Mouse (Mus musculus) liver, embryonic 12.5 days (tissue): ENCODE measurements around the gene Comtd1. TPM values are rescaled to one million over a fixed set of nuclear protein-coding genes. Genes with fewer than 3 reads are reported as not detected.

Experiments
- ATAC-seq: fragments of 200-750 bp; cut with Nextera tagmentation; 2 replicates; pipeline ENCODE4 v1.8.0; 2017; ENCODE audit warnings: moderate number of reproducible peaks, mild to moderate bottlenecking, moderate library complexity
- H3K27ac ChIP-seq: fragments of 300-500 bp; sonication (generic); 2 replicates; pipeline ENCODE4 v1.5.1; 2016; ENCODE audit warnings: mild to moderate bottlenecking
- H3K27me3 ChIP-seq: fragments of 300-500 bp; sonication (generic); replicated peaks from 2 replicates; pipeline ENCODE4 v1.6.1; 2016; ENCODE audit warnings: mild to moderate bottlenecking, moderate library complexity
- H3K36me3 ChIP-seq: fragments of 300-500 bp; sonication (generic); 2 replicates; pipeline ENCODE4 v1.6.1; 2016; ENCODE audit warnings: mild to moderate bottlenecking, moderate library complexity
- H3K4me1 ChIP-seq: fragments of 300-500 bp; sonication (generic); 2 replicates; pipeline ENCODE4 v1.6.1; 2016
- H3K4me2 ChIP-seq: fragments of 300-500 bp; sonication (generic); 2 replicates; pipeline ENCODE4 v1.6.1; 2016; ENCODE audit warnings: mild to moderate bottlenecking, moderate library complexity
- H3K4me3 ChIP-seq: fragments of 300-500 bp; sonication (generic); 2 replicates; pipeline ENCODE4 v1.5.1; 2016; ENCODE audit warnings: mild to moderate bottlenecking, moderate library complexity
- H3K9ac ChIP-seq: fragments of 300-500 bp; sonication (generic); 2 replicates; pipeline ENCODE4 v1.6.1; 2016; ENCODE audit warnings: mild to moderate bottlenecking, moderate library complexity
- H3K9me3 ChIP-seq: fragments of 300-500 bp; sonication (generic); replicated peaks from 2 replicates; pipeline ENCODE4 v1.6.1; 2016; ENCODE audit warnings: mild to moderate bottlenecking, moderate library complexity
- WGBS: fragments of 180-500 bp; shearing (Covaris S2); methylation state at CpG from one replicate; pipeline ENCODE4 v1.1.7; 2016; ENCODE audit not compliant: insufficient replicate concordance; 5-methylcytosine and 5-hydroxymethylcytosine counted together
- polyA plus RNA-seq: library from polyadenylated mRNA; unstranded; fragments of >200 nt; fragmentation: Nextera tagmentation; extraction: Ambion mirVana; gene quantifications from 2 replicates; pipeline ENCODE4 v1.2.1, GENCODE M21; 2016

The Comtd1 gene
- 35.7 and 41.3 TPM in 2 replicates for polyA plus RNA-seq

DNA sequence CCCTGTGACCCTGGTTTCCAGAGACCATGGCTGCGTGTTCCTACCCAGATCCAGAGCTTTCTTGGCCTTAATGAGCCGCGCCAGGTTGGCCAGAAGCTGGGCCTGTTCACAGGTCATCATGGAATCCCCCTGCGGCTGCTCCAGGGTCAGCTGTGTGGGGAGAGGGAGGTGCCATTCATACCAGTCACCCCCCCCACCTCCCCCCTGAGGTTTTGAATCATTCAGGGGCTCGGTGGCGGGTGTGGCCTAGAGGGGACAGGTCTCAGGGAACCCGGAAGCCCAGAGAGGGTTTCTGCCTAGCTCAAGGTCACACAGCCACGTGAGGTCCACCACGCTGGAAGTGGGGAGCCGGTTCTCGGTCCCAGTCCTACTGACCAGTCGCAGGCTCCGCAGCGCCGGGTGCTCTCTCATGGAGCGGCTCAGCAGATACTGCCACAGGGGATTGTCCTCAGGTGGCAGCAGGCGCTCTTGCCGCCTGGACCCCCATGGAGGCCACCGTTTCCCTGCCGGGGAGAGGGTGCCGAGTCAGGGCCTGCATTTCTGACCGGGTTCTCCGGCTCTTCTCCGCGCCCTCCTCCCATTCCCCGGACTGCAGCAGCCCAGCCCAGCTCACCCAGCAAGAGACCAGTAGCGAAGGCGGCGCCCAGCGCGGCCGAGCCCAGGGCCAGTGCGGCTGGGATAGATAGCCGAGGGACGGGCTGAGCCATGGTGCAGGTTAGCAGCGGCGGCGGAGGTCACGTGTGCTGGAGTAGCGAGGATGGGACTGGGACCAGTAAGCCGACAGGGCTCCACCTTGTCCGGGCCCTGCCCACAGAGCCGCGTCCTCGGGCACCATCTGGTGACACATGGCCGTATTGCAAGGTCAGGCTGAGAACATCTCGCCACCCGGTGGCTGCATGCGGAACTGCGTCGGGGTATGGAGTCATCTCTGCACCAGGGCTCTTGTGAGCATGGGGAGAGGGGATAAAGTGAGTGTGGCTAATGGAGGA, at the start of gene Comtd1:
Gene Comtd1 (minus strand): TSS at position 812 of the 989 bp plus-strand sequence.
- Histone ChIP-seq H3K36me3 (peaks cover 37% of the 10 kb centered on the region), H3K4me2 (peak within 1 kb of the TSS; percentile 100), H3K27ac (peak within 1 kb of the TSS; percentile 92), H3K27me3 (no peaks in the 10 kb centered on the region), H3K4me1 (peaks cover 93% of the 10 kb centered on the region), H3K4me3 (peak within 1 kb of the TSS; percentile 74), H3K9me3 (no peaks in the 10 kb centered on the region), H3K9ac (peak within 1 kb of the TSS; percentile 87)
- ATAC-seq = peak; percentile 94
- WGBS = under 1% methylated on average over 51 of the region's 51 CpGs

DNA sequence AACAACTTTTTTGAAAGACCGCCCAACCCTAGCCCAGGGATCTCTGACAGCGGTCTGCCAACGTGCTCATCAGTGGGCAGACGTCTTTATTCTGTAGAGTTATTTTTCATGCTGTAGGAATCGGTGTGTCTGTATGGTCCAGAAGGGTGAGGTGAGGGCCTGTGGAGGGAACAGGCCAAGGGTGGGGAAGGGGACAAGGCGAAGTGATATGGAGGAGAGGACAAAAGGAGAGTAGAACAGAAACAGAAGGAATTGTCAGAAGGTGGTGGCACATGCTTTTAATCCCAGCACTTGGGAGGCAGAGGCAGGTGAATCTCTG, 43.5 kb upstream of the Comtd1 start:
- no peak overlapping the region for H3K4me2 ChIP-seq
- H3K9ac ChIP-seq = no peak overlapping the region
- no peaks in the 10 kb centered on the region for H3K27me3 ChIP-seq
- no peak overlapping the region for H3K27ac ChIP-seq
- no peak for ATAC-seq
- H3K9me3 ChIP-seq = no peaks in the 10 kb centered on the region
- no peaks in the 10 kb centered on the region for H3K4me1 ChIP-seq
- no peak overlapping the region for H3K4me3 ChIP-seq
- no peaks in the 10 kb centered on the region for H3K36me3 ChIP-seq
- WGBS = 62% methylated on average over 6 of the region's 6 CpGs

DNA sequence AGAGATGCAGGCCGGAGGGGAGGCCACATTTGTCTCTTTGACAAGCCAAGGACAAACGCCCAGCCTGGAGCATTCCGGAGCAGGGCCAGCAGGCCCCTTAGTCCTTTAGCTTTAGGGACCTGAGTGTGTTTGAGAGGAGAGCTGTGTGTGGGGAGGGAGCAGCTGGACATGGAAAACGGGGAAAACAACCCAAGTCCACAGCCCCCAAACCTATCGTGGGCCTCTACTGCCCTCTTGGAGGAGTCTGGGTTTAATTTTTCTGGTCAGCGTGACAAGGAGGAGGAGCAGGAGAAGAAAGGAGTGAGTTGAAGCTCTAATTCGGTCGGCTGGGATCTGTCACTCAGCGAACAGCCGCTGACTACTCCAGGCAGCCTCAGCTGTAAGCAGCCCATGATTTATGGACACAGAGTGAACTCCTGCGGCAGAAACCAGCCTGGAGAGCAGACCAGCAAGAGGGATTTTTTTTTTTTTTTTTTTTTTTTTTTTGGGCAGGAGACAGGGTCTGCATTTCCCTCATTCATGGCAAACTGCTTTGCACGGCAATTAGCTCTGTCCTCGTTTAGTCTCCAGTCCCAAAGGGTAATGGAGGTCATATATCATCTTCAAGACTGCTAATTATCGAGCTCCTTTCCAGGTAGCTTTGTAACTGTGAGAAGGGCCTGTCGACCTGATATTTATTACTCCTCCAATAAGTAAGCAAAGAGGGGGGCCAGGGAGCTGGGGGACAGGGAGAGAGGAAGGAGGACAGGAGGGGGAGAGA, 43.0 kb upstream of the Comtd1 start:
- 48% methylated on average over 15 of the region's 15 CpGs for WGBS
- Histone ChIP-seq H3K36me3 (no peaks in the 10 kb centered on the region), H3K4me2 (no peak overlapping the region), H3K4me1 (no peaks in the 10 kb centered on the region), H3K4me3 (no peak overlapping the region), H3K9ac (no peak overlapping the region), H3K27me3 (no peaks in the 10 kb centered on the region), H3K9me3 (no peaks in the 10 kb centered on the region), H3K27ac (no peak overlapping the region)
- no peak for ATAC-seq

GRCm38 (mm10) chr14:21890430-21890829, 41.7 kb upstream of the Comtd1 start:
- no peak for ATAC-seq
- Histone ChIP-seq H3K4me3 (no peak overlapping the region), H3K27ac (no peak overlapping the region), H3K4me2 (no peak overlapping the region), H3K27me3 (no peaks in the 10 kb centered on the region), H3K36me3 (no peaks in the 10 kb centered on the region), H3K9me3 (no peaks in the 10 kb centered on the region), H3K4me1 (no peaks in the 10 kb centered on the region), H3K9ac (no peak overlapping the region)
- 53% methylated on average over 2 of the region's 2 CpGs for WGBS

- Histone ChIP-seq H3K4me2 (no peak overlapping the region), H3K9me3 (no peaks in the 10 kb centered on the region), H3K4me1 (no peaks in the 10 kb centered on the region), H3K27me3 (0 out of 2 replicates have a peak, but pooled peaks cover 4% of the 10 kb centered on the region), H3K27ac (no peak overlapping the region), H3K9ac (no peak overlapping the region), H3K4me3 (no peak overlapping the region), H3K36me3 (no peaks in the 10 kb centered on the region)
- no peak for ATAC-seq
- WGBS = 79% methylated on average over 7 of the region's 7 CpGs
Observed at GRCm38 (mm10) chr14:21866816-21867215, 18.0 kb upstream of the Comtd1 start.

GRCm38 (mm10) chr14:21866291-21866690, 17.5 kb upstream of the Comtd1 start:
- H3K4me1 ChIP-seq = no peaks in the 10 kb centered on the region
- 64% methylated on average over 7 of the region's 7 CpGs for WGBS
- no peak for ATAC-seq

DNA sequence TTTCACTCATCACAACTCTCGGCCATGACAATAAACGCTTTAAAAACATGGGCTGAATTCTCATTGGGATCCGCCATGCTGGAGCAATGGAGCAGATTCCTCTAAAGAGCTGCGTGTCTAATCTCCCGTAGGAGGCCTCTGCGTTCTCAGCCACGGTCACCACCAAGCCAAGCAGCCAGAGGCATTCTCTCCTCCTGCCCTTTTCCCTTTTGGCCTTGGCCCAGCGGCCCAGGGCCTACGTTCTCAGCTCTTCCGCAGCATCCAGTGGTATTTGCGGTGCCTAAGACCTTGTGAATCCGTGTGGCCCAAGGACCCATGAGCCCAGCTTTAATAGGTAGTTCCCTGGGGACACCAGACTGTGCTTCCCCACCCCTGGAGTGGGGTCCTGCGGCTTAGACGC, 8.1 kb upstream of the Comtd1 start:
- 74% methylated on average over 14 of the region's 14 CpGs for WGBS
- Histone ChIP-seq H3K4me2 (no peak overlapping the region), H3K27me3 (peaks cover 5% of the 10 kb centered on the region; the same call in 1 of the 2 replicates), H3K4me1 (peaks cover 31% of the 10 kb centered on the region), H3K9ac (no peak overlapping the region), H3K4me3 (no peak overlapping the region), H3K9me3 (no peaks in the 10 kb centered on the region), H3K36me3 (no peaks in the 10 kb centered on the region), H3K27ac (no peak overlapping the region)
- ATAC-seq = no peak

More at GRCm38 (mm10) chr14:21866291-21866690, 17.5 kb upstream of the Comtd1 start:
- Histone ChIP-seq H3K36me3 (no peaks in the 10 kb centered on the region), H3K27ac (no peak overlapping the region), H3K27me3 (0 out of 2 replicates have a peak, but pooled peaks cover 4% of the 10 kb centered on the region), H3K4me2 (no peak overlapping the region), H3K9me3 (no peaks in the 10 kb centered on the region), H3K4me3 (no peak overlapping the region), H3K9ac (no peak overlapping the region)

- H3K9me3 ChIP-seq = no peaks in the 10 kb centered on the region
- no peak overlapping the region for H3K27ac ChIP-seq
- no peaks in the 10 kb centered on the region for H3K36me3 ChIP-seq
- H3K9ac ChIP-seq = no peak overlapping the region
- peaks cover 5% of the 10 kb centered on the region; the same call in 1 of the 2 replicates for H3K27me3 ChIP-seq
- ATAC-seq = no peak
- H3K4me2 ChIP-seq = no peak overlapping the region
- no peak overlapping the region for H3K4me3 ChIP-seq
- peaks cover 40% of the 10 kb centered on the region for H3K4me1 ChIP-seq
- WGBS = 53% methylated on average over 3 of the region's 3 CpGs
Observed at GRCm38 (mm10) chr14:21855961-21856360, 7.2 kb upstream of the Comtd1 start.

DNA sequence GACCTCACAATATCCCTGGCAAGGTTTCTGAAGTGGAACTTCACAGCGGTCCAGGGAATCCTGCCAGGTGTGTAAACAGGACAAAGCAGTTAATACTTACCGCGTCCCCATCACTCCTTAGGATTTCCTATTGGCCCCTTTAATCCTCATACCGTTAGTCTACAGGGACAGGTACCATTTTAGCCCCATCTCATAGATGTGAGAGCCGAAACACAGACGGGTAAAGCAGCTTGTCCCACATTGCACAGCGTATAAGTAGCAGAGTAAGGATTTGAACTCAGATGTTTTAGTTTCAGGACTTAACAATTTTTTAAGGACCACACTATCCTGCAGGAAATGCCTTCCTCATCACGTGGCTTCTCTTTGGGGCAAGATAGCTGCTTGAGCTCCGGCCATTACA, 5.5 kb upstream of the Comtd1 start:
- Histone ChIP-seq H3K27ac (no peak overlapping the region), H3K4me1 (peaks cover 57% of the 10 kb centered on the region), H3K36me3 (no peaks in the 10 kb centered on the region), H3K9me3 (no peaks in the 10 kb centered on the region), H3K27me3 (peaks cover 5% of the 10 kb centered on the region; the same call in 1 of the 2 replicates), H3K4me2 (peak overlapping the region; percentile 69), H3K9ac (peak overlapping the region; percentile 65; the same call in 1 of the 2 replicates), H3K4me3 (peak overlapping the region; percentile 43; the same call in 1 of the 2 replicates)
- no peak for ATAC-seq
- 55% methylated on average over 9 of the region's 9 CpGs for whole genome bisulfite sequencing

GRCm38 (mm10) chr14:21853456-21854109, 4.8 kb upstream of the Comtd1 start:
- peak; percentile 39 for ATAC-seq
- Histone ChIP-seq H3K4me3 (peak overlapping the region; percentile 43), H3K27ac (peak overlapping the region; percentile 92), H3K4me2 (peak overlapping the region; percentile 69), H3K27me3 (peaks cover 5% of the 10 kb centered on the region; the same call in 1 of the 2 replicates), H3K36me3 (no peaks in the 10 kb centered on the region), H3K9me3 (no peaks in the 10 kb centered on the region), H3K4me1 (peaks cover 62% of the 10 kb centered on the region), H3K9ac (peak overlapping the region; percentile 65)
- 3% methylated on average over 17 of the region's 17 CpGs for WGBS

- Histone ChIP-seq H3K36me3 (no peaks in the 10 kb centered on the region), H3K9ac (peak overlapping the region; percentile 49), H3K9me3 (no peaks in the 10 kb centered on the region), H3K27me3 (peaks cover under 1% of the 10 kb centered on the region; the same call in 1 of the 2 replicates), H3K4me2 (peak overlapping the region; percentile 69), H3K27ac (peak overlapping the region; percentile 92), H3K4me3 (no peak overlapping the region), H3K4me1 (peaks cover 76% of the 10 kb centered on the region)
- 55% methylated on average over 16 of the region's 16 CpGs for WGBS
- no peak for ATAC-seq
Observed at GRCm38 (mm10) chr14:21851996-21852791, 3.4 kb upstream of the Comtd1 start.
